17 mouse cellular contexts compared by ENCODE assay signal in genomic region chr16:26078100-26078422, GRCm38 (mm10). TPM values are rescaled to one million over a fixed set of nuclear protein-coding genes. Genes with fewer than 3 reads are reported as not detected.
DNase-seq lines count a peak whose midpoint lies in the region; ATAC-seq lines count a peak whose summit lies in the region.
"Had no signal": no experiment of that assay in that cellular context is flagged by ENCODE, and none has a peak within 500 bp of the region (broad histone marks: within the 10 kb centered on the region; RNA-seq: fewer than 3 reads in every experiment).

No protein-coding gene starts in this region.

- peak; percentile 41 for ATAC-seq in heart, embryonic 12.5 days (ENCODE audit: insufficient number of reproducible peaks, low FRiP score)
- ATAC-seq in lung, embryonic 15.5 days (ENCODE audit: borderline replicate concordance, extremely low read depth, low FRiP score, low TSS enrichment), result peak; percentile 27; the same call in 1 of the 2 replicates
- ATAC-seq in megakaryocyte progenitor cell, adult 5-6 weeks (replicated peaks; ENCODE audit: poor library complexity), result no peak
- ATAC-seq: inflammation-experienced regulatory T-cells, adult 6 months had no signal

- DNase-seq in heart, postnatal 4 days, result no peak
- no peak for DNase-seq in lung, postnatal 4 days
- no peak for DNase-seq in embryonic facial prominence, embryonic 10.5 days (ENCODE audit: low spot score)
- no peak for DNase-seq in limb, embryonic 10.5 days (ENCODE audit: low spot score)
- DNase-seq in ovary, postnatal 10 days (ENCODE audit: low spot score), result no peak
- DNase-seq: cerebellum, adult 11-12 months; gastrocnemius, adult 2 months; liver; lung, postnatal 10 days had no signal

- no peak overlapping the region for H3K4me3 ChIP-seq in heart, embryonic 12.5 days
- H3K4me3 ChIP-seq in lung, embryonic 15.5 days, result no peak overlapping the region
- no peak overlapping the region for H3K4me3 ChIP-seq in embryonic facial prominence, embryonic 10.5 days
- no peak overlapping the region for H3K4me3 ChIP-seq in limb, embryonic 10.5 days
- H3K4me3 ChIP-seq: embryonic facial prominence, embryonic 13.5 days; forebrain, embryonic 12.5 days; gastrocnemius, adult 2 months; myocyte had no signal

- H3K4me1 ChIP-seq in heart, embryonic 12.5 days (replicated peaks), result peaks cover 44% of the 10 kb centered on the region
- H3K4me1 ChIP-seq in lung, embryonic 15.5 days, result peaks cover 26% of the 10 kb centered on the region
- H3K4me1 ChIP-seq in embryonic facial prominence, embryonic 10.5 days, result peaks cover 30% of the 10 kb centered on the region
- peaks cover 23% of the 10 kb centered on the region for H3K4me1 ChIP-seq in limb, embryonic 10.5 days

- H3K9ac ChIP-seq in heart, embryonic 12.5 days, result no peak overlapping the region
- no peak overlapping the region for H3K9ac ChIP-seq in lung, embryonic 15.5 days
- H3K9ac ChIP-seq: embryonic facial prominence, embryonic 13.5 days; forebrain, embryonic 12.5 days had no signal

- H3K4me2 ChIP-seq in heart, embryonic 12.5 days, result peak overlapping the region; percentile 31; the same call in 1 of the 2 replicates
- H3K4me2 ChIP-seq in lung, embryonic 15.5 days, result no peak overlapping the region
- H3K4me2 ChIP-seq: embryonic facial prominence, embryonic 13.5 days; forebrain, embryonic 12.5 days had no signal

- WGBS in heart, embryonic 12.5 days, result 19% methylated on average over 2 of the region's 2 CpGs
- 36% methylated on average over 2 of the region's 2 CpGs for WGBS in lung, embryonic 15.5 days
- WGBS in embryonic facial prominence, embryonic 10.5 days, result 32% methylated on average over 2 of the region's 2 CpGs
- WGBS in limb, embryonic 10.5 days, result 27% methylated on average over 2 of the region's 2 CpGs

- H3K27ac ChIP-seq in heart, embryonic 12.5 days (ENCODE audit: poor library complexity, severe bottlenecking), result peak overlapping the region; percentile 95
- H3K27ac ChIP-seq in lung, embryonic 15.5 days, result peak overlapping the region; percentile 4; the same call in 1 of the 2 replicates
- peak overlapping the region; percentile 75 for H3K27ac ChIP-seq in embryonic facial prominence, embryonic 10.5 days (replicated peaks)
- peak overlapping the region; percentile 68 for H3K27ac ChIP-seq in limb, embryonic 10.5 days
- H3K27ac ChIP-seq: embryonic facial prominence, embryonic 13.5 days; forebrain, embryonic 12.5 days; gastrocnemius, adult 2 months had no signal

- H3K27me3 ChIP-seq in heart, embryonic 12.5 days (replicated peaks), result no peaks in the 10 kb centered on the region
- no peaks in the 10 kb centered on the region for H3K27me3 ChIP-seq in lung, embryonic 15.5 days
- no peaks in the 10 kb centered on the region for H3K27me3 ChIP-seq in embryonic facial prominence, embryonic 10.5 days (replicated peaks; ENCODE audit: low read depth, poor library complexity, severe bottlenecking)
- H3K27me3 ChIP-seq in limb, embryonic 10.5 days (ENCODE audit: low read depth, poor library complexity, severe bottlenecking), result no peaks in the 10 kb centered on the region
- H3K27me3 ChIP-seq: embryonic facial prominence, embryonic 13.5 days; forebrain, embryonic 12.5 days had no signal

- H3K36me3 ChIP-seq in heart, embryonic 12.5 days, result no peaks in the 10 kb centered on the region
- H3K36me3 ChIP-seq in lung, embryonic 15.5 days, result no peaks in the 10 kb centered on the region
- H3K36me3 ChIP-seq in embryonic facial prominence, embryonic 10.5 days (replicated peaks), result no peaks in the 10 kb centered on the region
- no peaks in the 10 kb centered on the region for H3K36me3 ChIP-seq in limb, embryonic 10.5 days
- H3K36me3 ChIP-seq: embryonic facial prominence, embryonic 13.5 days; forebrain, embryonic 12.5 days; G1E had no signal

- no peaks in the 10 kb centered on the region for H3K9me3 ChIP-seq in heart, embryonic 12.5 days (replicated peaks)
- H3K9me3 ChIP-seq in lung, embryonic 15.5 days, result no peaks in the 10 kb centered on the region
- no peaks in the 10 kb centered on the region for H3K9me3 ChIP-seq in embryonic facial prominence, embryonic 10.5 days
- H3K9me3 ChIP-seq in limb, embryonic 10.5 days (replicated peaks), result no peaks in the 10 kb centered on the region
- H3K9me3 ChIP-seq: embryonic facial prominence, embryonic 13.5 days; forebrain, embryonic 12.5 days; G1E had no signal

RNA-seq across cellular contexts. Expression of gene P3h2, which starts 27.5 kb away (rescaled TPM):
- polyA plus RNA-seq in heart, embryonic 12.5 days (2016; fragmentation: Nextera tagmentation; extraction: Ambion mirVana), result 16.5 and 17.7 TPM in 2 replicates
- 1 to 10 TPM; 7.7 to 8.1 TPM for total RNA-seq in heart, postnatal 4 days (2021)
- 4.1 and 4.9 TPM in 2 replicates for polyA plus RNA-seq in lung, embryonic 15.5 days (2015; fragmentation: Nextera tagmentation; extraction: Ambion mirVana)
- polyA plus RNA-seq in embryonic facial prominence, embryonic 10.5 days (2016; fragmentation: Nextera tagmentation; extraction: Ambion mirVana), result 3.4 and 3.7 TPM in 2 replicates
- polyA plus RNA-seq in limb, embryonic 10.5 days (2016; fragmentation: Nextera tagmentation; extraction: Ambion mirVana), result 2.7 and 3.2 TPM in 2 replicates
- not detected in 2 replicates for total RNA-seq in megakaryocyte progenitor cell, adult 5-6 weeks (2015)
- not detected in 2 replicates for total RNA-seq in megakaryocyte progenitor cell, adult 5-6 weeks (2017)
- total RNA-seq: G1E had no signal
- polyA plus RNA-seq: G1E had no signal

Comparison
In these comparisons a context has a peak if more than half of its experiments do, and no peak if none do; other contexts are left out.
1. H3K27ac ChIP-seq: peak in every context shown above with its lines; median percentile 95 in heart, embryonic 12.5 days; 75 in embryonic facial prominence, embryonic 10.5 days; 68 in limb, embryonic 10.5 days; 4 in lung, embryonic 15.5 days.